Mouse (Mus musculus): ENCODE data around the gene Fam198b. TPM values are rescaled to one million over a fixed set of nuclear protein-coding genes. Genes with fewer than 3 reads are reported as not detected.

Fam198b gene
- polyA plus RNA-seq, 1 experiment = 1.5 TPM

DNA sequence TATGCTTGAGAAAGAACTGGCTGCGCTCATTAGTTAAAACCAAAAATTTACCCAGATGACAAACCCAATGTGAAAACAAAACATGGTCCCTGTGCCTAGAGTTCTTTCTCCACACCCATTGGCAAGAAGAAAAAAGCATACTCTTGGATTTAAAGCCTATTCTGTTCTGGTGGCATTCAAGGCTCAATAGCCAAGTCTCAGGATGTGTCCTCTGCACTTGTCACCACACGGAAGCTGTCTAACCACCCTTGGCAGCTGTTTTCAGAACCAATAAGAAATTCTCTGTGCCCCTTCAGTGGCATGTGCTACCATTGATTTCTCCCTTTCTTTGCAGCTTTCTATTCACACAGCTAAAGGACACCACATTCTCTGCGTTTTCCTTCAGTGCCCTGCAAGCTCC lies 26.1 kb upstream of the Fam198b start:
- no peaks in the 10 kb centered on the region for H3K4me1 ChIP-seq (replicated peaks; ENCODE audit: control insufficient read depth, insufficient read depth, low read length)
- 83% methylated on average over 3 of the region's 3 CpGs for WGBS
- H3K36me3 ChIP-seq (ENCODE audit: control insufficient read depth, insufficient read depth, low read length) = no peaks in the 10 kb centered on the region
- no peak overlapping the region for H3K27ac ChIP-seq (ENCODE audit: control insufficient read depth, insufficient read depth, low read length)
- no peak overlapping the region for H3K4me3 ChIP-seq (ENCODE audit: control insufficient read depth, insufficient read depth, low read length)
- no peak for DNase-seq
- TF ChIP-seq POLR2A (IDR thresholded peaks at IDR 0.05; ENCODE audit: control insufficient read depth, extremely low read depth, insufficient read depth, low read length, poor library complexity) (no peak), CTCF (IDR thresholded peaks at IDR 0.05; ENCODE audit: borderline replicate concordance, control insufficient read depth, extremely low read depth, insufficient read depth, low read length, poor library complexity) (no peak)
- H3K27me3 ChIP-seq (ENCODE audit: control insufficient read depth, insufficient read depth, low read length) = no peaks in the 10 kb centered on the region

DNA sequence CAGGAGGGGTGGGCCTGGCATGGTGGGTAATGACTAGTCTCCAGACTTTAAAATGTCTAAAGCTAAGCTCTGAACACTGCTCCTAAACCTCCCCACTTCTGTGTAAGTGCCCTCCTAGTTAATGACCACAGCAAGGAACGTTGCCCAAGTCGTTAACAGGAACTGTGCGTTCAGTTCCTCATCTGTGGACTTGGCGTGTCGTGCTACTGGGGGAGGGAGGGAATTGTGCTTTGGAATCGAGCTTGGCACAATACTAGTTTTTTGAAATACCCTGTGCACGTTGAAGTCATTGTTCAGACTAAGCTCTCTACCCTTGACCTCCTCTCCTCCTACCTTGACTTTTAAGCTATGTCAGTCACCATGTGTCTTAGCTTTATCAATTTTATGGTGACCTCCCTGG lies 19.5 kb upstream of the Fam198b start:
- 33% methylated on average over 7 of the region's 7 CpGs for WGBS
- no peak overlapping the region for H3K27ac ChIP-seq (ENCODE audit: control insufficient read depth, insufficient read depth, low read length)
- no peaks in the 10 kb centered on the region for H3K4me1 ChIP-seq (replicated peaks; ENCODE audit: control insufficient read depth, insufficient read depth, low read length)
- no peak for DNase-seq
- H3K27me3 ChIP-seq (ENCODE audit: control insufficient read depth, insufficient read depth, low read length) = no peaks in the 10 kb centered on the region
- H3K36me3 ChIP-seq (ENCODE audit: control insufficient read depth, insufficient read depth, low read length) = no peaks in the 10 kb centered on the region
- TF ChIP-seq POLR2A (IDR thresholded peaks at IDR 0.05; ENCODE audit: control insufficient read depth, extremely low read depth, insufficient read depth, low read length, poor library complexity) (no peak), CTCF (IDR thresholded peaks at IDR 0.05; ENCODE audit: borderline replicate concordance, control insufficient read depth, extremely low read depth, insufficient read depth, low read length, poor library complexity) (no peak)
- H3K4me3 ChIP-seq (ENCODE audit: control insufficient read depth, insufficient read depth, low read length) = no peak overlapping the region

GRCm38 (mm10) chr3:79866089-79866488 lies 18.2 kb upstream of the Fam198b start:
- WGBS = 96% methylated on average over 3 of the region's 3 CpGs
- H3K27me3 ChIP-seq (ENCODE audit: control insufficient read depth, insufficient read depth, low read length) = no peaks in the 10 kb centered on the region
- H3K27ac ChIP-seq (ENCODE audit: control insufficient read depth, insufficient read depth, low read length) = no peak overlapping the region
- H3K36me3 ChIP-seq (ENCODE audit: control insufficient read depth, insufficient read depth, low read length) = no peaks in the 10 kb centered on the region
- TF ChIP-seq CTCF (IDR thresholded peaks at IDR 0.05; ENCODE audit: borderline replicate concordance, control insufficient read depth, extremely low read depth, insufficient read depth, low read length, poor library complexity) = no peak
- TF ChIP-seq POLR2A (IDR thresholded peaks at IDR 0.05; ENCODE audit: control insufficient read depth, extremely low read depth, insufficient read depth, low read length, poor library complexity) = no peak
- no peaks in the 10 kb centered on the region for H3K4me1 ChIP-seq (replicated peaks; ENCODE audit: control insufficient read depth, insufficient read depth, low read length)
- no peak overlapping the region for H3K4me3 ChIP-seq (ENCODE audit: control insufficient read depth, insufficient read depth, low read length)
- no peak for DNase-seq

DNA sequence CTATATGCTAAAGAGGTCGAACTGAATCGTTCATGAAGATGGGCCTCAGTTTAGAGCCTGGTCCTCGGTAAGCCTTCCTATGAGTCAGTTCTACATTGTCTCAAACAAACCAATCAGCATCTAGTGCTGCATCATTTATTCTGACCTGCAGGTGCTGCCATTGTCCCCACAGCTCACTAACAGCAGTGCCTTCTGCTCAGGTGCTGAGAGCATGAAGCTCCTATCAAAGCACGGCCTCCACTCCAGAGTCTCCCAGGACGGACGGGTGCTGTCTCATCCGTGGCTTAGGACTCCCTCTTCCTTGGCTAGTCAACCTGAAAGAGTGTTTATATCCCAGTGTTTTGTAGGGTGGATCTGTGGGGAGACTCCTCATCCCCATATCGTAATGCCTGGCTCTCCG lies 17.8 kb upstream of the Fam198b start:
- no peak overlapping the region for H3K27ac ChIP-seq (ENCODE audit: control insufficient read depth, insufficient read depth, low read length)
- no peak for DNase-seq
- H3K27me3 ChIP-seq (ENCODE audit: control insufficient read depth, insufficient read depth, low read length) = no peaks in the 10 kb centered on the region
- TF ChIP-seq CTCF (IDR thresholded peaks at IDR 0.05; ENCODE audit: borderline replicate concordance, control insufficient read depth, extremely low read depth, insufficient read depth, low read length, poor library complexity) = no peak
- TF ChIP-seq POLR2A (IDR thresholded peaks at IDR 0.05; ENCODE audit: control insufficient read depth, extremely low read depth, insufficient read depth, low read length, poor library complexity) = no peak
- no peaks in the 10 kb centered on the region for H3K36me3 ChIP-seq (ENCODE audit: control insufficient read depth, insufficient read depth, low read length)
- H3K4me1 ChIP-seq (replicated peaks; ENCODE audit: control insufficient read depth, insufficient read depth, low read length) = no peaks in the 10 kb centered on the region
- WGBS = 93% methylated on average over 9 of the region's 9 CpGs
- H3K4me3 ChIP-seq (ENCODE audit: control insufficient read depth, insufficient read depth, low read length) = no peak overlapping the region

DNA sequence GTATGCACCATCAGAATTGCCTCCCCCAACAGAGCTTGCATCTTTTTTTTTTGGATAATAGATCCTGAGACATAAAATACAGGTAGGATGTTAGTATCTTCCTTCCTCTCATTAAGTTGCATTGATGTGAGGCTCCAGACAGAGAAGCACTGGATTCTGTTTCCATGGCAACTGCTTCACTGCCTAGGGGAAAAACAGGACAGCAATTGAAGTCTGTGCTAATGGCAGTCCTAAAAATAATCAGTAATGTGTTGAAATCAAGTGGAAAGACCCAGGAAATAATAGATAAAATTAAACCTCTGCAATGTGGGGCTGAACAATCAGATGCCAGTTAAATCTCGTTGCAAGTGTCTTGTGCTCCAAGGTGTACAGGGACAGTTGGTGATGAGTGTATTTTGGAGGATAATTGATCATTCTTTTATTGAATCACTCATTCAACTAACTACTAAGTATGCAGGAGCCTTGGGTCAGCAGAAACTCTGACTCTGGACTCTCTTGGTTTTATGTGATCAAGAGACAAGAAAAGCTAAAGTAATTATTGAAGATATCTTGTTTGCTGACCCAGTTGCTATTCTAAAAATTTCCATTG lies 17.1 kb upstream of the Fam198b start:
- 83% methylated on average over 1 of the region's 1 CpGs for WGBS
- H3K4me3 ChIP-seq (ENCODE audit: control insufficient read depth, insufficient read depth, low read length) = no peak overlapping the region

DNA sequence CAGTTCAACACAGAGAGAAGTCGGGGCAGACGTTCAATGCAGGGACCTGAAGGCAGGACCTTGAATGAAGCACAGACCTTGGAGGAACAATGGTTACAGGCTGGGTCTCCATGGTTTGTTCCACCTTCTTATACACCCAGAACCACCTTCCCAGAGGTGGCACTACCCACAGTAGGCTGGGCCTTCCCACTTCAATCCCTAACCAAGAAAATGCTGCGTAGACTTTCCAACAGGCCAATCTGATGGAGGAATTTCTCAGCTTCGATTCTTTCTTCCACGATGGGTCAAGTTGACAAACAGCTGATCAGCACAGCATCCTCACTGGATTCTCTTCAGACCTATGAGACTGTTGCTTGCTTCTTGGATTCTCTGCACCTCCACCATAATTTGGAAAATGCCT lies 8.9 kb upstream of the Fam198b start:
- DNase-seq = no peak
- no peaks in the 10 kb centered on the region for H3K4me1 ChIP-seq (replicated peaks; ENCODE audit: control insufficient read depth, insufficient read depth, low read length)
- no peaks in the 10 kb centered on the region for H3K36me3 ChIP-seq (ENCODE audit: control insufficient read depth, insufficient read depth, low read length)
- 96% methylated on average over 5 of the region's 5 CpGs for WGBS
- no peak for TF ChIP-seq CTCF (IDR thresholded peaks at IDR 0.05; ENCODE audit: borderline replicate concordance, control insufficient read depth, extremely low read depth, insufficient read depth, low read length, poor library complexity)
- no peak for TF ChIP-seq POLR2A (IDR thresholded peaks at IDR 0.05; ENCODE audit: control insufficient read depth, extremely low read depth, insufficient read depth, low read length, poor library complexity)
- H3K27ac ChIP-seq (ENCODE audit: control insufficient read depth, insufficient read depth, low read length) = no peak overlapping the region
- H3K4me3 ChIP-seq (ENCODE audit: control insufficient read depth, insufficient read depth, low read length) = no peak overlapping the region
- no peaks in the 10 kb centered on the region for H3K27me3 ChIP-seq (ENCODE audit: control insufficient read depth, insufficient read depth, low read length)

More for the DNA sequence above, 17.1 kb upstream of the Fam198b start:
- Histone ChIP-seq H3K36me3 (ENCODE audit: control insufficient read depth, insufficient read depth, low read length) (no peaks in the 10 kb centered on the region), H3K27me3 (ENCODE audit: control insufficient read depth, insufficient read depth, low read length) (no peaks in the 10 kb centered on the region), H3K27ac (ENCODE audit: control insufficient read depth, insufficient read depth, low read length) (no peak overlapping the region), H3K4me1 (replicated peaks; ENCODE audit: control insufficient read depth, insufficient read depth, low read length) (no peaks in the 10 kb centered on the region)
- TF ChIP-seq POLR2A (IDR thresholded peaks at IDR 0.05; ENCODE audit: control insufficient read depth, extremely low read depth, insufficient read depth, low read length, poor library complexity) (no peak), CTCF (IDR thresholded peaks at IDR 0.05; ENCODE audit: borderline replicate concordance, control insufficient read depth, extremely low read depth, insufficient read depth, low read length, poor library complexity) (no peak)
- DNase-seq = no peak

GRCm38 (mm10) chr3:79878350-79878749 lies 6.0 kb upstream of the Fam198b start:
- Histone ChIP-seq H3K4me1 (replicated peaks; ENCODE audit: control insufficient read depth, insufficient read depth, low read length) (no peaks in the 10 kb centered on the region), H3K27me3 (ENCODE audit: control insufficient read depth, insufficient read depth, low read length) (no peaks in the 10 kb centered on the region), H3K4me3 (ENCODE audit: control insufficient read depth, insufficient read depth, low read length) (no peak overlapping the region), H3K36me3 (ENCODE audit: control insufficient read depth, insufficient read depth, low read length) (no peaks in the 10 kb centered on the region), H3K27ac (ENCODE audit: control insufficient read depth, insufficient read depth, low read length) (no peak overlapping the region)
- 95% methylated on average over 3 of the region's 3 CpGs for WGBS
- TF ChIP-seq CTCF (IDR thresholded peaks at IDR 0.05; ENCODE audit: borderline replicate concordance, control insufficient read depth, extremely low read depth, insufficient read depth, low read length, poor library complexity) (no peak), POLR2A (IDR thresholded peaks at IDR 0.05; ENCODE audit: control insufficient read depth, extremely low read depth, insufficient read depth, low read length, poor library complexity) (no peak)
- DNase-seq = no peak

All from thymus, adult 2 months (tissue).